Mouse (Mus musculus) CH12.LX (cell line): ENCODE measurements around the gene Ms4a4d. TPM values are rescaled to one million over a fixed set of nuclear protein-coding genes. Genes with fewer than 3 reads are reported as not detected.

Source experiments
- DNase-seq: peaks from one replicate; pipeline ENCODE4 v3.0.0-alpha.2; 2013; ENCODE audit errors: extremely low read depth
- H3K27ac ChIP-seq: 2 replicates; pipeline ENCODE4 v1.5.1; 2012; ENCODE audit warnings: low read depth, mild to moderate bottlenecking, control low read depth, moderate library complexity; ENCODE audit not compliant: insufficient read depth
- H3K27me3 ChIP-seq: replicated peaks from 2 replicates; pipeline ENCODE3; 2012; ENCODE audit warnings: inconsistent platforms
- H3K36me3 ChIP-seq, 2 experiments: replicated peaks in 1 of 2; 2 replicates each; pipeline versions ENCODE3 to v1.6.1; 2012; ENCODE audit warnings: inconsistent platforms in 1 of 2, low read length in 1 of 2, mild to moderate bottlenecking in 1 of 2, mixed read lengths in 1 of 2, moderate library complexity in 1 of 2; ENCODE audit not compliant: control insufficient read depth in 1 of 2, insufficient read depth in 1 of 2
- H3K4me1 ChIP-seq, 2 experiments: 2 replicates each; pipeline ENCODE4 v1.6.1; 2012; ENCODE audit warnings: inconsistent platforms in 1 of 2, moderate library complexity in 1 of 2; ENCODE audit not compliant: insufficient read depth in 2 of 2, control insufficient read depth in 1 of 2
- H3K4me2 ChIP-seq: 2 replicates; pipeline ENCODE4 v1.6.1; 2012; ENCODE audit warnings: low read depth, mild to moderate bottlenecking, control low read depth; ENCODE audit not compliant: poor library complexity, insufficient read depth, severe bottlenecking
- H3K4me3 ChIP-seq, 3 experiments: fragments of 150-350 bp in 1 of 3; sonication (generic) in 1 of 3; replicated peaks in 1 of 3; 2 replicates each; pipeline versions ENCODE3 to v1.5.1; 2011 to 2012; ENCODE audit warnings: low read depth in 2 of 3, low read length in 2 of 3, mild to moderate bottlenecking in 2 of 3, moderate library complexity in 2 of 3, control low read depth in 1 of 3, improper control_type of control experiment in 1 of 3, inconsistent platforms in 1 of 3, mixed read lengths in 1 of 3; ENCODE audit not compliant: poor library complexity in 1 of 3
- H3K79me2 ChIP-seq: replicated peaks from 2 replicates; pipeline ENCODE4 v1.6.1; 2012; ENCODE audit warnings: mild to moderate bottlenecking, moderate library complexity; ENCODE audit not compliant: control insufficient read depth, poor library complexity, insufficient read depth, severe bottlenecking; ENCODE audit errors: extremely low read depth
- H3K9ac ChIP-seq: 2 replicates; pipeline ENCODE4 v1.6.1; 2012; ENCODE audit warnings: low read depth, mild to moderate bottlenecking, control low read depth, moderate library complexity; ENCODE audit not compliant: insufficient read depth
- H3K9me3 ChIP-seq: replicated peaks from 2 replicates; pipeline ENCODE3; 2012; ENCODE audit warnings: low read length, inconsistent platforms, mixed read lengths
- MAX ChIP-seq: IDR thresholded peaks from 2 replicates; pipeline ENCODE4 v1.6.1; 2011; ENCODE audit warnings: low read length, improper control_type of control experiment
- MEF2A ChIP-seq: IDR thresholded peaks from 2 replicates; pipeline ENCODE4 v1.6.1; 2014; ENCODE audit warnings: low read depth, mild to moderate bottlenecking, inconsistent platforms, low read length, improper control_type of control experiment, borderline replicate concordance
- RAD21 ChIP-seq: IDR thresholded peaks from 2 replicates; pipeline ENCODE4 v1.6.1; 2011; ENCODE audit warnings: low read depth, mild to moderate bottlenecking, low read length, improper control_type of control experiment, moderate library complexity
- TCF12 ChIP-seq: IDR thresholded peaks from 2 replicates; pipeline ENCODE4 v1.6.1; 2014; ENCODE audit warnings: low read depth, mild to moderate bottlenecking, inconsistent platforms, low read length, improper control_type of control experiment
- USF1 ChIP-seq: IDR thresholded peaks from 2 replicates; pipeline ENCODE4 v1.6.1; 2014; ENCODE audit warnings: low read depth, mild to moderate bottlenecking, inconsistent platforms, low read length, improper control_type of control experiment
- ZMIZ1 ChIP-seq: IDR thresholded peaks from 2 replicates; pipeline ENCODE4 v1.6.1; 2012; ENCODE audit warnings: low read depth, mild to moderate bottlenecking, inconsistent platforms, low read length, improper control_type of control experiment
- dilution Hi-C: fragments of 300-500 bp; cut with MboI; formaldehyde crosslinking; loops from 2 replicates; pipeline ENCODE4 v1.14.3; 2020; ENCODE audit warnings: low sequenced_read_pairs; ENCODE audit not compliant: extremely low pct_unique_long_range_greater_than_20kb, extremely low pct_ligation_motif_present
- in situ Hi-C: fragments of 300-500 bp; cut with MboI; formaldehyde crosslinking; loops from 3 replicates; pipeline ENCODE4 v1.14.3; 2019; ENCODE audit warnings: low sequenced_read_pairs, low pct_ligation_motif_present, low pct_unique_long_range_greater_than_20kb, mixed read lengths
- polyA plus RNA-seq: library from polyadenylated mRNA; unstranded; fragments of >175 nt; gene quantifications from 2 replicates; pipeline ENCODE4 v1.2.1, GENCODE M21; 2012; ENCODE audit warnings: low read depth; ENCODE audit not compliant: insufficient read length
- total RNA-seq, 2 experiments: library from RNA; depleted of rRNA; stranded (reverse); fragments of 300-350 nt in 1 of 2; fragments of >200 nt in 1 of 2; gene quantifications; 2 replicates each; pipeline ENCODE4 v1.2.3; 2012 to 2014

Ms4a4d gene
- total and polyA plus RNA-seq, 3 experiments = not detected

- no peaks in the 10 kb centered on the region for H3K9me3 ChIP-seq
- H3K27me3 ChIP-seq = no peaks in the 10 kb centered on the region
- no peak within 1 kb of the TSS for H3K4me3 ChIP-seq
- no peaks in the 10 kb centered on the region for H3K36me3 ChIP-seq
- H3K79me2 ChIP-seq = no peaks in the 10 kb centered on the region
- no peak within 1 kb of the TSS for H3K27ac ChIP-seq
- no peak for DNase-seq
- H3K4me1 ChIP-seq = peaks cover 2 to 29% of the 10 kb centered on the region in 2 experiments; a peak in 3 of 4 replicates
- dilution Hi-C loops = no loop called here
- no peak within 1 kb of the TSS for H3K4me2 ChIP-seq
- in situ Hi-C loops = loop anchor here (5.0 to 25.0 kb wide), 5 partner anchors 163 to 567 kb away; partner anchors contain the start of gene Osbp
- no peak within 1 kb of the TSS for H3K9ac ChIP-seq
- TF ChIP-seq USF1 (no peak), TCF12 (no peak), RAD21 (no peak), ZMIZ1 (no peak), MAX (no peak), MEF2A (no peak)
These were observed 68.0 kb downstream of the Ms4a4d start, which contains the start of gene Ms4a6d for GRCm38 (mm10) chr19:11604603-11605002. Gene Ms4a6d, minus strand, starts transcription at chr19:11604849.

Other genes with a start within 250 kb of the Ms4a4d start
- not detected in 2 replicates for gene Ms4a14, start 222.3 kb upstream of the Ms4a4d start, total RNA-seq (2012; rRNA removed)
- gene Ms4a14, start 222.3 kb upstream of the Ms4a4d start, total RNA-seq (2014; rRNA removed) = not detected in 2 replicates
- 0.12 and 0.17 TPM in 2 replicates for gene Ms4a14, start 222.3 kb upstream of the Ms4a4d start, polyA plus RNA-seq
- 1.4 and 1.8 TPM in 2 replicates for gene Ms4a7, start 200.7 kb upstream of the Ms4a4d start, total RNA-seq (2012; rRNA removed)
- gene Ms4a7, start 200.7 kb upstream of the Ms4a4d start, total RNA-seq (2014; rRNA removed) = 2.5 and 3.2 TPM in 2 replicates
- gene Ms4a7, start 200.7 kb upstream of the Ms4a4d start, polyA plus RNA-seq = 4.3 TPM in 2 replicates
- 0.21 TPM in 1 of 2 replicates, not detected in the other for gene Ms4a4a, start 161.3 kb upstream of the Ms4a4d start, total RNA-seq (2012; rRNA removed)
- not detected in 2 replicates for gene Ms4a4a, start 161.3 kb upstream of the Ms4a4d start, total RNA-seq (2014; rRNA removed)
- 0.29 TPM in 1 of 2 replicates, not detected in the other for gene Ms4a4a, start 161.3 kb upstream of the Ms4a4d start, polyA plus RNA-seq
- gene Ms4a4c, start 132.0 kb upstream of the Ms4a4d start, total RNA-seq (2012; rRNA removed) = 0.08 and 0.38 TPM in 2 replicates
- gene Ms4a4c, start 132.0 kb upstream of the Ms4a4d start, total RNA-seq (2014; rRNA removed) = 0.54 and 2.5 TPM in 2 replicates
- 0.59 and 0.60 TPM in 2 replicates for gene Ms4a4c, start 132.0 kb upstream of the Ms4a4d start, polyA plus RNA-seq
- gene Ms4a4b, start 93.2 kb upstream of the Ms4a4d start, total RNA-seq (2012; rRNA removed) = not detected in 2 replicates
- gene Ms4a4b, start 93.2 kb upstream of the Ms4a4d start, total RNA-seq (2014; rRNA removed) = not detected in 2 replicates
- gene Ms4a4b, start 93.2 kb upstream of the Ms4a4d start, polyA plus RNA-seq = not detected in 2 replicates
- 3.5 and 5.0 TPM in 2 replicates for gene Ms4a6c, start 67.4 kb upstream of the Ms4a4d start, total RNA-seq (2012; rRNA removed)
- 20.0 and 22.2 TPM in 2 replicates for gene Ms4a6c, start 67.4 kb upstream of the Ms4a4d start, total RNA-seq (2014; rRNA removed)
- 14.3 and 19.6 TPM in 2 replicates for gene Ms4a6c, start 67.4 kb upstream of the Ms4a4d start, polyA plus RNA-seq
- 1.7 and 2.0 TPM in 2 replicates for gene Gm8369, start 50.9 kb upstream of the Ms4a4d start, total RNA-seq (2012; rRNA removed)
- 4.3 and 5.2 TPM in 2 replicates for gene Gm8369, start 50.9 kb upstream of the Ms4a4d start, total RNA-seq (2014; rRNA removed)
- gene Gm8369, start 50.9 kb upstream of the Ms4a4d start, polyA plus RNA-seq = 0.68 and 1.2 TPM in 2 replicates
- 0.55 and 0.76 TPM in 2 replicates for gene Ms4a6b, start 20.3 kb upstream of the Ms4a4d start, total RNA-seq (2012; rRNA removed)
- gene Ms4a6b, start 20.3 kb upstream of the Ms4a4d start, total RNA-seq (2014; rRNA removed) = 1.9 and 2.6 TPM in 2 replicates
- gene Ms4a6b, start 20.3 kb upstream of the Ms4a4d start, polyA plus RNA-seq = 0.93 and 1.6 TPM in 2 replicates
- gene Ms4a6d, start 68.0 kb downstream of the Ms4a4d start, total RNA-seq (2012; rRNA removed) = 2.3 and 2.7 TPM in 2 replicates
- 3.3 and 5.4 TPM in 2 replicates for gene Ms4a6d, start 68.0 kb downstream of the Ms4a4d start, total RNA-seq (2014; rRNA removed)
- 2.7 and 2.8 TPM in 2 replicates for gene Ms4a6d, start 68.0 kb downstream of the Ms4a4d start, polyA plus RNA-seq
- gene Ms4a2, start 86.9 kb downstream of the Ms4a4d start, total RNA-seq (2012; rRNA removed) = 0.21 TPM in 2 replicates
- 0.39 and 0.73 TPM in 2 replicates for gene Ms4a2, start 86.9 kb downstream of the Ms4a4d start, total RNA-seq (2014; rRNA removed)
- 0.18 and 0.53 TPM in 2 replicates for gene Ms4a2, start 86.9 kb downstream of the Ms4a4d start, polyA plus RNA-seq
- gene Ms4a3, start 104.0 kb downstream of the Ms4a4d start, total RNA-seq (2012; rRNA removed) = 0.34 and 0.59 TPM in 2 replicates
- gene Ms4a3, start 104.0 kb downstream of the Ms4a4d start, total RNA-seq (2014; rRNA removed) = 0.63 and 0.70 TPM in 2 replicates
- gene Ms4a3, start 104.0 kb downstream of the Ms4a4d start, polyA plus RNA-seq = 0.51 and 0.91 TPM in 2 replicates
- 2.6 and 2.7 TPM in 2 replicates for gene Oosp2, start 123.8 kb downstream of the Ms4a4d start, total RNA-seq (2012; rRNA removed)
- 8.1 and 14.1 TPM in 2 replicates for gene Oosp2, start 123.8 kb downstream of the Ms4a4d start, total RNA-seq (2014; rRNA removed)
- 5.1 and 5.2 TPM in 2 replicates for gene Oosp2, start 123.8 kb downstream of the Ms4a4d start, polyA plus RNA-seq
- 43.9 and 49.5 TPM in 2 replicates for gene Oosp1, start 154.3 kb downstream of the Ms4a4d start, total RNA-seq (2012; rRNA removed)
- gene Oosp1, start 154.3 kb downstream of the Ms4a4d start, total RNA-seq (2014; rRNA removed) = 116 and 125 TPM in 2 replicates
- 45.9 and 58.6 TPM in 2 replicates for gene Oosp1, start 154.3 kb downstream of the Ms4a4d start, polyA plus RNA-seq
- not detected in 2 replicates for gene Oosp3, start 160.3 kb downstream of the Ms4a4d start, total RNA-seq (2012; rRNA removed)
- gene Oosp3, start 160.3 kb downstream of the Ms4a4d start, total RNA-seq (2014; rRNA removed) = not detected in 2 replicates
- gene Oosp3, start 160.3 kb downstream of the Ms4a4d start, polyA plus RNA-seq = not detected in 2 replicates
- gene Gif, start 210.8 kb downstream of the Ms4a4d start, total RNA-seq (2012; rRNA removed) = 0.08 and 0.21 TPM in 2 replicates
- 0.20 and 0.28 TPM in 2 replicates for gene Gif, start 210.8 kb downstream of the Ms4a4d start, total RNA-seq (2014; rRNA removed)
- 0.24 and 0.26 TPM in 2 replicates for gene Gif, start 210.8 kb downstream of the Ms4a4d start, polyA plus RNA-seq
- 61.8 and 70.5 TPM in 2 replicates for gene Mrpl16, start 233.6 kb downstream of the Ms4a4d start, total RNA-seq (2012; rRNA removed)
- gene Mrpl16, start 233.6 kb downstream of the Ms4a4d start, total RNA-seq (2014; rRNA removed) = 74.7 and 77.3 TPM in 2 replicates
- gene Mrpl16, start 233.6 kb downstream of the Ms4a4d start, polyA plus RNA-seq = 72.8 and 79.1 TPM in 2 replicates